Mouse (Mus musculus): Measurements from ENCODE around the gene Itga11.

DNA sequence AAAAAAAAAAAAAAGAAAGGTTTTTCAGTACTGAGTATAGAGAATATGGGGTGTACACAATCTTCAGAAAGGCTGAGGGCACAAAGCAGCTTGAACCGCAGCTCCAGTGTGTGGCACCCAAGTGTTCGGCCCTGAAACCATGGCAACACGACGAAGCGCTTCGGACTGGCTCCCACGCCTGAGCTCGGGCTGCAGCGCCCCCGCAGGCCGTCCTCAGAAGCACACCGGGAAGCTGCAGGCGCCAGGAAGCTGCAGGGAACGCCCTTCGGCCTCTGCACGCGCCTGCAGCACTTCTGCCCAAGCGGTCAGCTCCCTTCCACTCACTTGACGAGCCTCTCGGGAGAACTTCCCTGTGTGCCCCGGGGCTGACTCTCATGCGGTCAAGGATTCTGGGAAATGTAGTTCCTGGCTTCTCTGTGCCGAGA lies 151.0 kb downstream of the Itga11 start:
- TF ChIP-seq POLR2A (IDR thresholded peaks at IDR 0.05; ENCODE audit: low read depth, low read length) (no peak), CTCF (IDR thresholded peaks at IDR 0.05; ENCODE audit: extremely low read depth, insufficient read length, insufficient replicate concordance, low read depth, low read length) (peak; percentile 78)

All from small intestine, adult 2 months (tissue).